Mouse (Mus musculus): ENCODE measurements at regions not wholly inside any gene's neighbourhood (a gene's known extent, or its start where the extent isn't known, plus 50 kb on each side); places are given as distances from the start of the nearest gene placed in this dataset.

GRCm38 (mm10) chr16:76474481-76474880 is 100.9 kb upstream of the Nrip1 start:
- TF ChIP-seq POLR2A (IDR thresholded peaks at IDR 0.05; ENCODE audit: insufficient read depth, low read length), result no peak
- TF ChIP-seq EP300 (IDR thresholded peaks at IDR 0.05; ENCODE audit: insufficient read depth, low read depth, low read length), result no peak
- TF ChIP-seq CTCF (IDR thresholded peaks at IDR 0.05; ENCODE audit: low read depth, low read length), result no peak
